Mouse (Mus musculus) subcutaneous adipose tissue, adult 2 months (tissue): Measurements from ENCODE around the gene Ranbp17. TPM values are rescaled to one million over a fixed set of nuclear protein-coding genes. Genes with fewer than 3 reads are reported as not detected.

Experiments
- polyA plus RNA-seq: library from polyadenylated mRNA; depleted of rRNA; stranded (reverse); fragments of >200 nt; gene quantifications from 2 replicates; pipeline ENCODE4 v1.2.3, GENCODE M21; 2012; ENCODE audit warnings: low replicate concordance; rRNA removed

Gene Ranbp17
- 0.63 and 1.4 TPM in 2 replicates for polyA plus RNA-seq

DNA sequence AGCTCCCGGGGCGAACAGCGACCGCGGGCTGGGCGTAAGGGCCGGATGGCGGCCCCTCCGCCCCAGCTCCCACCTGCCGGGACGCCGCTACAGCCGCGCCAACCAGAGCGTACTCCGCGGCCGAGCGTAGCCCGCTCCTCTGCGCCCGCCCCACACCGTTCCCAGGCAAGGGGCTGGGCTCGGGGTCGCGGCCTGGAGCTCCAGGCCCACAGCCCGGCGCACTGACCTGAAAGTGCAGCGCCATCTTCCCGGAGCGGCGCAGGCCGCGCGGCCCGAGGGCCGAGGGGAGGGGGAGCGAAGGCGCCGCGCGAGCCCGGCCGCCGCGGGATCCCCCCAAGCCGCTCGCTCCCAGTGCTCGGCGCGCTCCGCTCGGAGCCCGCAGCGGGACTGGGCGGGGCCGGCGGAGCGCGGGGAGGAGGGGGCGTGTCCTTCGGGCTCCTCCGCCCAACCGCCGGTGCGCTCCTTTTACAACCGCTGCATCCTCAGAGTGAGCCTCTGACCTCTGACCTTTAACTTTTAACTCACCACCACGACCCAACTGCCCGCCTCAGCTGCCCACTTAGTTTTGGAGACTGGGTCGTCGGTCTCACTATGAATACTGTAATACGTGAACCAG is at the start of gene Ranbp17:
TSS of gene Ranbp17 (minus strand) at position 371 of the 616 bp plus-strand sequence.

DNA sequence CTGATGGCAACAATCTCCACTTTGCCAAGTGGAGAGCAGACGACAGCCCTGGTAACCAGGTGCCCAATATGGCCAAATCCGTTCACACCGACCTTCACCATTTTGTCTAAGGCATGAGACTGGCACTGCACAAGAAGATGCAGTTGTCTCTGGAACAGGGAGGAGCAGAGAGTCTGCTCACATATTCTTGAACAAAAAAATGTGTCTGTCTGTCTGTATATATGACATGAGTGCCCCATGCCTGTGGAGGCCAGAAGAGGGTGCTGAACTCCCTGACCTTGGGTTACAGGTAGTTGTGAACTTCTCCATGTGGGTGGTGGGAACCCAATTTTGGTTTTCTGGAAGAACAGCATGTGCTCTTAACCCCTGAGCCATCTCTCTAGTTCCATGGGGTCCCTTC is 236.9 kb downstream of the Ranbp17 start, which contains the start of gene Gm12117:
TSS of gene Gm12117 (minus strand) at position 101 of the 400 bp plus-strand sequence.

DNA sequence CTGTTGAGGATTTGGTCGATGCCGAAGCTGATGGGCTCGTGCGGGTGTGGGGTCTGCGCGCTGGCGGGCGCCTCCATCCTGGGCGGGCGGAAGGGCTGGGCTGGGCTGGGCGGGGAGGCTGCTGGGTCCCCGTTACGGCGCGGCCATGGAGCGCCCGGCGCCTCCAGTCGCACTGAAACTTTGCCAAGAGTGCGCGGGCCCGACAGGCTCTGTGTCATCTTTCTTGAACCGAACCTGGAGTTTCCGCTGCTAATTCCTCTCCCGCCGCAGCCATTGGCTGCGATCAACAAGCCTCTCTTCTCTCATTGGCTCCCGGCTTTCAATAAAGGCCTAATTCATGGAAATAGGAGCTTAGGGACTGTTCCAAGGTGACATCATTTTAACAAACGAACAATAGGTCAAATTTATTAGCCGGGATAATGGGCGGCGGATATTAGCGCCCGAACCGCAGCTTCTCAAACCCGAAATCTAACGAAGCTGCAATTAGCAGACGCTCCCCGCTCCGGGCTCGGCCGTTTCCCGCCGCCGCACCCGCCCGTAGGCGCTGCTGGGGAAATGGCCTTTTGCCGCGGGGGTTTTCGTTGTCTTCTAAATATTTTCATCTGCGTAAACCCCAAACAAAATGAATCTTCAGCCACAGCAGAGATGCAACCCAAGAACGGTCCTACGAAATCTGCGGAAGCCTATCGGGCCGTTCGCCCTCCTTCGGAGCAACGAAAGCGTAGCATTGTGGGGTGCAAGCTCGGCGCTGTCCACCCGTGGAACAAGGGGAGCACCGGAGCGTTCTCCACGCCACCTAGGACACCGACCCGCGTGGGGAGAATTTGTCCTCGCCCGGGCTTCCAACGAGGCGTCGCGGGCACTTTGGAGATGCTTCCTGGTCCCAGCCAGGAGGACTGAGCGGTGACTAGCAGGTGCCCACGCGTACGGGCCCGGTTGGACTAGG is 309.9 kb downstream of the Ranbp17 start, which contains the start of gene Tlx3:
TSS of gene Tlx3 (minus strand) at position 207 of the 946 bp plus-strand sequence.

DNA sequence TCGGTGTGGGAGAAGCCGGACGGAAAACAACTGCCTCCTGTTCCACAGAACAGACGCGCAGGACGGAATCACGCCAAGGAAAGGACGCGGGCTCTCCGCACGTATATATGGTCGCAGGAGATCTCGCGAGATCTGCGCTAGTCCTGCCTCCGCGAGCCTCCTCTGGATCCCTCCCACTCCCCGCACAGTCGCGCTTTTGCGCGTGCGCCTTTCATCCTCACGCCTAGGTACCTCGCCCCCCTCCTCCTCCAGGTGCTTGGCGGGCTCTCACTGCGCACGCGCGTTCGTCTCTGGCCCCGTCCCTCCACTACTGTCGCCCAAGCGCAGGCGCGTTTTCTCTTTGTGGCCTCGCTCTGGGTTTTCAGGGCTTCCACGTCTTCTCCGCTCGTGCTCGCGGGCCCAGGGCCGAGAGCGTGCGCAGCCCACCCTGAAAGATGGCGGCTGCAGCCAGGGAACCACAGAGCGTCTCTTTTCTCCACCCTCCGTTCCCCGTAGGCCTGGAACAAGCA is 350.5 kb downstream of the Ranbp17 start, which contains the start of gene Npm1:
TSS of gene Npm1 (minus strand) at position 209 of the 509 bp plus-strand sequence.

Other genes with a start within 250 kb of the Ranbp17 start
- gene Gm12117, start 237.0 kb downstream of the Ranbp17 start, polyA plus RNA-seq = not detected in 2 replicates
- 0.04 and 15.5 TPM in 2 replicates for gene Gabrp, start 65.2 kb upstream of the Ranbp17 start, polyA plus RNA-seq
- not detected in 2 replicates for gene D130052B06Rik, start 85.6 kb upstream of the Ranbp17 start, polyA plus RNA-seq